Mouse (Mus musculus): ENCODE data around the gene Axin2. TPM values are rescaled to one million over a fixed set of nuclear protein-coding genes. Genes with fewer than 3 reads are reported as not detected.

Axin2 gene
- polyA plus RNA-seq, 1 experiment from 2014 or later = 2.4 TPM

GRCm38 (mm10) chr11:108891111-108891870, 28.9 kb upstream of the Axin2 start:
- Histone ChIP-seq H3K9ac (peak overlapping the region; percentile 61), H3K4me3 (peak overlapping the region; percentile 47), H3K27ac (ENCODE audit: poor library complexity, severe bottlenecking) (peak overlapping the region; percentile 64; the same call in 1 of the 2 replicates), H3K4me2 (peak overlapping the region; percentile 85), H3K27me3 (replicated peaks) (peaks cover 31% of the 10 kb centered on the region), H3K4me1 (replicated peaks) (peaks cover 27% of the 10 kb centered on the region), H3K36me3 (no peaks in the 10 kb centered on the region), H3K9me3 (replicated peaks) (no peaks in the 10 kb centered on the region)
- under 1% methylated on average over 17 of the region's 17 CpGs for WGBS
- peak; percentile 83; the same call in 1 of the 2 replicates for ATAC-seq (ENCODE audit: insufficient number of reproducible peaks, low FRiP score)

GRCm38 (mm10) chr11:108891871-108892380, 28.2 kb upstream of the Axin2 start:
- 5% methylated on average over 21 of the region's 21 CpGs for whole genome bisulfite sequencing
- no peak for ATAC-seq (ENCODE audit: insufficient number of reproducible peaks, low FRiP score)
- Histone ChIP-seq H3K9me3 (replicated peaks) (no peaks in the 10 kb centered on the region), H3K27ac (ENCODE audit: poor library complexity, severe bottlenecking) (0 out of 2 replicates have a peak overlapping the region, but pooled peaks have one; percentile 64), H3K36me3 (no peaks in the 10 kb centered on the region), H3K27me3 (replicated peaks) (peaks cover 36% of the 10 kb centered on the region), H3K9ac (peak overlapping the region; percentile 61), H3K4me1 (replicated peaks) (peaks cover 27% of the 10 kb centered on the region), H3K4me3 (peak overlapping the region; percentile 47), H3K4me2 (peak overlapping the region; percentile 85)

GRCm38 (mm10) chr11:108892406-108892805, 27.7 kb upstream of the Axin2 start:
- Histone ChIP-seq H3K4me1 (replicated peaks) (peaks cover 27% of the 10 kb centered on the region), H3K9me3 (replicated peaks) (no peaks in the 10 kb centered on the region), H3K4me3 (no peak overlapping the region), H3K27ac (ENCODE audit: poor library complexity, severe bottlenecking) (no peak overlapping the region), H3K27me3 (replicated peaks) (peaks cover 41% of the 10 kb centered on the region), H3K9ac (no peak overlapping the region), H3K36me3 (no peaks in the 10 kb centered on the region), H3K4me2 (no peak overlapping the region)
- WGBS = 17% methylated on average over 6 of the region's 7 CpGs
- ATAC-seq (ENCODE audit: insufficient number of reproducible peaks, low FRiP score) = no peak

- H3K9ac ChIP-seq = no peak overlapping the region
- H3K27ac ChIP-seq (ENCODE audit: poor library complexity, severe bottlenecking) = no peak overlapping the region
- H3K9me3 ChIP-seq (replicated peaks) = no peaks in the 10 kb centered on the region
- WGBS = 56% methylated on average over 12 of the region's 12 CpGs
- no peak overlapping the region for H3K4me2 ChIP-seq
- peaks cover 50% of the 10 kb centered on the region for H3K27me3 ChIP-seq (replicated peaks)
- H3K4me1 ChIP-seq (replicated peaks) = peaks cover 30% of the 10 kb centered on the region
- ATAC-seq (ENCODE audit: insufficient number of reproducible peaks, low FRiP score) = no peak
- no peaks in the 10 kb centered on the region for H3K36me3 ChIP-seq
- no peak overlapping the region for H3K4me3 ChIP-seq
These were observed 26.8 kb upstream of the Axin2 start for GRCm38 (mm10) chr11:108893232-108893790.

GRCm38 (mm10) chr11:108893855-108894510, 26.2 kb upstream of the Axin2 start:
- H3K9me3 ChIP-seq (replicated peaks) = no peaks in the 10 kb centered on the region
- peaks cover 35% of the 10 kb centered on the region for H3K4me1 ChIP-seq (replicated peaks)
- peaks cover 54% of the 10 kb centered on the region for H3K27me3 ChIP-seq (replicated peaks)
- H3K4me3 ChIP-seq = no peak overlapping the region
- 51% methylated on average over 10 of the region's 10 CpGs for WGBS
- H3K4me2 ChIP-seq = no peak overlapping the region
- no peak for ATAC-seq (ENCODE audit: insufficient number of reproducible peaks, low FRiP score)
- no peaks in the 10 kb centered on the region for H3K36me3 ChIP-seq
- no peak overlapping the region for H3K27ac ChIP-seq (ENCODE audit: poor library complexity, severe bottlenecking)
- no peak overlapping the region for H3K9ac ChIP-seq

GRCm38 (mm10) chr11:108897034-108897433, 23.1 kb upstream of the Axin2 start:
- no peak for ATAC-seq (ENCODE audit: insufficient number of reproducible peaks, low FRiP score)

GRCm38 (mm10) chr11:108898063-108898462, 22.1 kb upstream of the Axin2 start:
- 60% methylated on average over 9 of the region's 9 CpGs for WGBS
- H3K27me3 ChIP-seq (replicated peaks) = peaks cover 50% of the 10 kb centered on the region
- H3K9ac ChIP-seq = no peak overlapping the region
- no peak for ATAC-seq (ENCODE audit: insufficient number of reproducible peaks, low FRiP score)
- H3K4me1 ChIP-seq (replicated peaks) = peaks cover 18% of the 10 kb centered on the region
- no peaks in the 10 kb centered on the region for H3K36me3 ChIP-seq
- H3K9me3 ChIP-seq (replicated peaks) = no peaks in the 10 kb centered on the region
- no peak overlapping the region for H3K4me2 ChIP-seq
- H3K27ac ChIP-seq (ENCODE audit: poor library complexity, severe bottlenecking) = no peak overlapping the region
- no peak overlapping the region for H3K4me3 ChIP-seq

More at GRCm38 (mm10) chr11:108897034-108897433, 23.1 kb upstream of the Axin2 start:
- Histone ChIP-seq H3K27me3 (replicated peaks) (peaks cover 56% of the 10 kb centered on the region), H3K27ac (ENCODE audit: poor library complexity, severe bottlenecking) (no peak overlapping the region), H3K4me2 (no peak overlapping the region), H3K4me1 (replicated peaks) (peaks cover 15% of the 10 kb centered on the region), H3K9me3 (replicated peaks) (no peaks in the 10 kb centered on the region), H3K36me3 (no peaks in the 10 kb centered on the region), H3K4me3 (no peak overlapping the region), H3K9ac (no peak overlapping the region)
- WGBS = 73% methylated on average over 4 of the region's 4 CpGs

GRCm38 (mm10) chr11:108898483-108898882, 21.7 kb upstream of the Axin2 start:
- H3K36me3 ChIP-seq = no peaks in the 10 kb centered on the region
- no peak for ATAC-seq (ENCODE audit: insufficient number of reproducible peaks, low FRiP score)
- peaks cover 46% of the 10 kb centered on the region for H3K27me3 ChIP-seq (replicated peaks)
- no peak overlapping the region for H3K27ac ChIP-seq (ENCODE audit: poor library complexity, severe bottlenecking)
- no peak overlapping the region for H3K4me3 ChIP-seq
- H3K9ac ChIP-seq = no peak overlapping the region
- no peak overlapping the region for H3K4me2 ChIP-seq
- 38% methylated on average over 6 of the region's 6 CpGs for WGBS
- H3K9me3 ChIP-seq (replicated peaks) = no peaks in the 10 kb centered on the region
- peaks cover 18% of the 10 kb centered on the region for H3K4me1 ChIP-seq (replicated peaks)

GRCm38 (mm10) chr11:108900718-108901488, 19.2 kb upstream of the Axin2 start:
- Histone ChIP-seq H3K4me2 (no peak overlapping the region), H3K36me3 (no peaks in the 10 kb centered on the region), H3K9me3 (replicated peaks) (no peaks in the 10 kb centered on the region), H3K4me3 (no peak overlapping the region), H3K4me1 (replicated peaks) (peaks cover 18% of the 10 kb centered on the region), H3K9ac (no peak overlapping the region), H3K27me3 (replicated peaks) (peaks cover 29% of the 10 kb centered on the region), H3K27ac (ENCODE audit: poor library complexity, severe bottlenecking) (no peak overlapping the region)
- WGBS = 78% methylated on average over 9 of the region's 10 CpGs
- ATAC-seq (ENCODE audit: insufficient number of reproducible peaks, low FRiP score) = no peak

GRCm38 (mm10) chr11:108901670-108902069, 18.5 kb upstream of the Axin2 start:
- WGBS = 73% methylated on average over 7 of the region's 7 CpGs
- no peak for ATAC-seq (ENCODE audit: insufficient number of reproducible peaks, low FRiP score)
- H3K9me3 ChIP-seq (replicated peaks) = no peaks in the 10 kb centered on the region
- H3K27ac ChIP-seq (ENCODE audit: poor library complexity, severe bottlenecking) = no peak overlapping the region
- peaks cover 28% of the 10 kb centered on the region for H3K27me3 ChIP-seq (replicated peaks)
- H3K36me3 ChIP-seq = no peaks in the 10 kb centered on the region
- no peak overlapping the region for H3K4me3 ChIP-seq
- peaks cover 19% of the 10 kb centered on the region for H3K4me1 ChIP-seq (replicated peaks)
- no peak overlapping the region for H3K9ac ChIP-seq
- no peak overlapping the region for H3K4me2 ChIP-seq

All from heart, embryonic 12.5 days (tissue).